Mouse (Mus musculus) midbrain, postnatal 0 days (tissue): ENCODE data around the gene Angptl7. TPM values are rescaled to one million over a fixed set of nuclear protein-coding genes. Genes with fewer than 3 reads are reported as not detected.

ENCODE experiments used
- ATAC-seq: fragments of 200-750 bp; cut with Nextera tagmentation; 2 replicates; pipeline ENCODE4 v1.8.0; 2017; ENCODE audit warnings: moderate number of reproducible peaks, mild to moderate bottlenecking, moderate TSS enrichment, moderate library complexity; ENCODE audit not compliant: low FRiP score
- DNase-seq: peaks from one replicate; pipeline ENCODE4 v3.0.0-alpha.2; 2015; ENCODE audit warnings: low spot score
- H3K27ac ChIP-seq: fragments of 300-500 bp; sonication (generic); 2 replicates; pipeline ENCODE4 v1.5.1; 2014; ENCODE audit warnings: low read depth, mild to moderate bottlenecking, low read length, mixed read lengths
- H3K27me3 ChIP-seq: fragments of 300-500 bp; sonication (generic); 2 replicates; pipeline ENCODE4 v1.6.1; 2014; ENCODE audit warnings: low read length, control low read depth, mixed read lengths; ENCODE audit not compliant: insufficient read depth
- H3K36me3 ChIP-seq: fragments of 300-500 bp; sonication (generic); 2 replicates; pipeline ENCODE4 v1.6.1; 2014; ENCODE audit warnings: low read length, control low read depth, mixed read lengths; ENCODE audit not compliant: insufficient read depth
- H3K4me1 ChIP-seq: fragments of 300-500 bp; sonication (generic); 2 replicates; pipeline ENCODE4 v1.6.1; 2014; ENCODE audit warnings: mild to moderate bottlenecking, control low read depth, antibody characterized with exemption, low read length, mixed read lengths; ENCODE audit not compliant: insufficient read depth
- H3K4me2 ChIP-seq: fragments of 300-500 bp; sonication (generic); 2 replicates; pipeline ENCODE4 v1.6.1; 2014; ENCODE audit warnings: low read depth, mild to moderate bottlenecking, low read length, mixed read lengths; ENCODE audit not compliant: poor library complexity, severe bottlenecking
- H3K4me3 ChIP-seq: fragments of 300-500 bp; sonication (generic); 2 replicates; pipeline ENCODE4 v1.5.1; 2014; ENCODE audit warnings: low read depth, mild to moderate bottlenecking, low read length, moderate library complexity
- H3K9ac ChIP-seq: fragments of 300-500 bp; sonication (generic); replicated peaks from 2 replicates; pipeline ENCODE4 v1.6.1; 2014; ENCODE audit warnings: mild to moderate bottlenecking, low read length, moderate library complexity, mixed read lengths; ENCODE audit not compliant: poor library complexity, severe bottlenecking
- H3K9me3 ChIP-seq: fragments of 300-500 bp; sonication (generic); 2 replicates; pipeline ENCODE4 v1.6.1; 2016; ENCODE audit warnings: low read length, control low read depth
- CTCF ChIP-seq: IDR thresholded peaks from 2 replicates; pipeline ENCODE4 v1.5.1; 2016; ENCODE audit warnings: antibody characterized with exemption, mild to moderate bottlenecking
- WGBS: fragments of 180-500 bp; shearing (Covaris S2); extraction: QIAGEN DNeasy Blood & Tissue Kit; methylation state at CpG from one replicate; pipeline ENCODE4 v1.1.7; 2014; 5-methylcytosine and 5-hydroxymethylcytosine counted together
- polyA plus RNA-seq: library from polyadenylated mRNA; unstranded; fragments of >200 nt; fragmentation: Nextera tagmentation; extraction: Ambion mirVana; gene quantifications from 2 replicates; pipeline ENCODE4 v1.2.1, GENCODE M21; 2015
- total RNA-seq: library from RNA; depleted of rRNA; stranded (reverse); fragments of >200 nt; gene quantifications from 2 replicates; pipeline ENCODE4 v1.2.3, GENCODE M21; 2014; rRNA removed

Gene Angptl7
- total RNA-seq (0.09 and 0.11 TPM in 2 replicates), polyA plus RNA-seq (0.25 and 0.36 TPM in 2 replicates)

GRCm38 (mm10) chr4:148500410-148500867 lies at the start of gene Angptl7:
Gene Angptl7, minus strand, starts transcription at chr4:148500460.
- no peaks in the 10 kb centered on the region for H3K4me1 ChIP-seq
- H3K4me3 ChIP-seq: no peak within 1 kb of the TSS
- ATAC-seq (no peak), DNase-seq (no peak)
- H3K4me2 ChIP-seq: no peak within 1 kb of the TSS
- WGBS: 67% methylated on average over 4 of the region's 4 CpGs
- peaks cover 60% of the 10 kb centered on the region for H3K36me3 ChIP-seq
- H3K9ac ChIP-seq: no peak within 1 kb of the TSS
- TF ChIP-seq CTCF: no peak
- H3K9me3 ChIP-seq: no peaks in the 10 kb centered on the region
- no peaks in the 10 kb centered on the region for H3K27me3 ChIP-seq
- no peak within 1 kb of the TSS for H3K27ac ChIP-seq

- Histone ChIP-seq H3K9ac (no peak overlapping the region), H3K4me3 (no peak overlapping the region), H3K9me3 (no peaks in the 10 kb centered on the region), H3K27me3 (no peaks in the 10 kb centered on the region), H3K27ac (no peak overlapping the region), H3K4me2 (no peak overlapping the region), H3K36me3 (peaks cover 79% of the 10 kb centered on the region), H3K4me1 (no peaks in the 10 kb centered on the region)
- no peak for ATAC-seq
- 85% methylated on average over 4 of the region's 4 CpGs for WGBS
- DNase-seq: no peak
- TF ChIP-seq CTCF: no peak
Observed at GRCm38 (mm10) chr4:148549106-148549505, 48.8 kb upstream of the Angptl7 start.

GRCm38 (mm10) chr4:148535876-148536275 lies 35.6 kb upstream of the Angptl7 start:
- no peak overlapping the region for H3K4me3 ChIP-seq
- H3K9me3 ChIP-seq: no peaks in the 10 kb centered on the region
- no peak for TF ChIP-seq CTCF
- no peaks in the 10 kb centered on the region for H3K27me3 ChIP-seq
- no peak overlapping the region for H3K27ac ChIP-seq
- DNase-seq: peak; percentile 17
- no peaks in the 10 kb centered on the region for H3K4me1 ChIP-seq
- H3K36me3 ChIP-seq: peaks cover 88% of the 10 kb centered on the region
- WGBS: 94% methylated on average over 3 of the region's 3 CpGs
- H3K4me2 ChIP-seq: no peak overlapping the region
- no peak for ATAC-seq
- H3K9ac ChIP-seq: no peak overlapping the region

GRCm38 (mm10) chr4:148533613-148534328 lies 33.5 kb upstream of the Angptl7 start:
- Histone ChIP-seq H3K27ac (0 out of 2 replicates have a peak overlapping the region, but pooled peaks have one; percentile 2), H3K4me1 (no peaks in the 10 kb centered on the region), H3K4me2 (no peak overlapping the region), H3K36me3 (peaks cover 87% of the 10 kb centered on the region), H3K9ac (no peak overlapping the region), H3K27me3 (no peaks in the 10 kb centered on the region), H3K9me3 (no peaks in the 10 kb centered on the region), H3K4me3 (no peak overlapping the region)
- 84% methylated on average over 12 of the region's 12 CpGs for WGBS
- no peak for TF ChIP-seq CTCF
- ATAC-seq (no peak), DNase-seq (peak; percentile 55)

- no peak overlapping the region for H3K27ac ChIP-seq
- no peaks in the 10 kb centered on the region for H3K4me1 ChIP-seq
- no peaks in the 10 kb centered on the region for H3K9me3 ChIP-seq
- DNase-seq (no peak), ATAC-seq (no peak)
- peaks cover 81% of the 10 kb centered on the region for H3K36me3 ChIP-seq
- TF ChIP-seq CTCF: no peak
- WGBS: 96% methylated on average over 3 of the region's 3 CpGs
- H3K4me3 ChIP-seq: no peak overlapping the region
- H3K27me3 ChIP-seq: no peaks in the 10 kb centered on the region
- H3K9ac ChIP-seq: no peak overlapping the region
- no peak overlapping the region for H3K4me2 ChIP-seq
Observed at GRCm38 (mm10) chr4:148532516-148532915, 32.3 kb upstream of the Angptl7 start.

GRCm38 (mm10) chr4:148531341-148531740 lies 31.1 kb upstream of the Angptl7 start:
- Histone ChIP-seq H3K27ac (no peak overlapping the region), H3K4me1 (no peaks in the 10 kb centered on the region), H3K9me3 (no peaks in the 10 kb centered on the region), H3K4me3 (no peak overlapping the region), H3K9ac (no peak overlapping the region), H3K27me3 (no peaks in the 10 kb centered on the region), H3K4me2 (no peak overlapping the region), H3K36me3 (peaks cover 81% of the 10 kb centered on the region)
- 86% methylated on average over 4 of the region's 4 CpGs for WGBS
- no peak for DNase-seq
- TF ChIP-seq CTCF: no peak
- ATAC-seq: no peak
